ENCODE assay signal across 22 mouse cellular contexts in the genomic region with DNA sequence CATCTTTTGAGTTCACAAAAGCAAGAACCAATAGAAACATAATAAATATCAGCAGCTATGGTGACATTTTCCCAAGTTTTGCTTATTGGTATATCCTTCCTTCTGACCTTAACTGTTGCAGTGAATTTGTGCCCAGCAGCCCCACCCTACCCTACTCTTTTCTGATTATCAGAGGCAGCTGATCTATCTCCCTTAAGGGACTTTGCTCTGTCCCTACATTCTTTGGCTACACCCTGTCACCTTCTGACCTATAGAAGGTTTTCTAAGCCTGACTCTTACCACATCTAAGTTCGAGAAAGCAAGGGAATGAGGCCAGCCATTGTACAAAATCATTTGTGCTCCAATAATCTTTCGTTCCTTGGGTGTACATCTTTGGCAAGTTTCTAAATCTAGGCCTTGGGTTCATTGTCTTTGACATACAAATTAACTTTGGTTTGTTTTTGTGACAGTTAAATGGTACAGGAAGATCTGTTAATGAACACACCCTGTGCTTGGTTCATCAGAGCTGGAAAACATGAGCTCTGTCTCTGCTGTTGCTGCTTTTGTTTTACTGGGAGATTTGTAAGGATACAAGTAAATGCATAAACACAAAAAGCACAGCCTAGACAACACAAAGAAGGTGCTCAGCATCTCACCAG.
DNase-seq lines count a peak whose midpoint lies in the region; ATAC-seq and TF ChIP-seq lines count a peak whose summit lies in the region.
"Had no signal": no experiment of that assay in that cellular context is flagged by ENCODE, and none has a peak within 500 bp of the region (broad histone marks: within the 10 kb centered on the region; RNA-seq: fewer than 3 reads in every experiment).

No protein-coding gene starts in this region.

- no peak for TF ChIP-seq CTCF in intestine, postnatal 0 days (IDR thresholded peaks at IDR 0.05; ENCODE audit: low read depth)

- H3K27me3 ChIP-seq in intestine, postnatal 0 days (replicated peaks; ENCODE audit: control insufficient read depth, insufficient read depth, low read length) = no peaks in the 10 kb centered on the region
- H3K27me3 ChIP-seq: heart, embryonic 12.5 days; neural tube, embryonic 12.5 days had no signal

- 65% methylated on average over 2 of the region's 2 CpGs for WGBS in intestine, postnatal 0 days

- no peaks in the 10 kb centered on the region for H3K9me3 ChIP-seq in ES-E14 (ENCODE audit: control insufficient read depth, insufficient read depth, low read depth, low read length)
- no peaks in the 10 kb centered on the region for H3K9me3 ChIP-seq in intestine, postnatal 0 days (ENCODE audit: control insufficient read depth)
- H3K9me3 ChIP-seq: embryonic facial prominence, embryonic 10.5 days; heart, embryonic 12.5 days; limb, embryonic 10.5 days; neural tube, embryonic 12.5 days had no signal

- H3K4me2 ChIP-seq in intestine, postnatal 0 days (replicated peaks; ENCODE audit: low read depth) = no peak overlapping the region
- H3K4me2 ChIP-seq: heart, embryonic 12.5 days; midbrain, embryonic 11.5 days; neural tube, embryonic 12.5 days had no signal

- H3K36me3 ChIP-seq in ES-E14 (ENCODE audit: control insufficient read depth, insufficient read depth, low read length, poor library complexity, severe bottlenecking) = no peaks in the 10 kb centered on the region
- no peaks in the 10 kb centered on the region for H3K36me3 ChIP-seq in intestine, postnatal 0 days (ENCODE audit: control insufficient read depth, insufficient read depth)
- H3K36me3 ChIP-seq: embryonic facial prominence, embryonic 10.5 days; heart, embryonic 12.5 days; limb, embryonic 10.5 days; neural tube, embryonic 12.5 days had no signal

- peaks cover 21 to 48% of the 10 kb centered on the region in 2 experiments for H3K4me1 ChIP-seq in ES-E14 (ENCODE audit: control insufficient read depth in 2 of 2, insufficient read depth in 2 of 2, low read length in 2 of 2, poor library complexity in 1 of 2)
- no peaks in the 10 kb centered on the region for H3K4me1 ChIP-seq in intestine, postnatal 0 days (replicated peaks; ENCODE audit: control insufficient read depth, insufficient read depth, low read length)
- H3K4me1 ChIP-seq: embryonic facial prominence, embryonic 10.5 days; neural tube, embryonic 12.5 days had no signal

- no peak overlapping the region for H3K4me3 ChIP-seq in ES-E14 (ENCODE audit: insufficient read depth in 1 of 2, low read depth in 1 of 2, low read length in 2 of 2, poor library complexity in 1 of 2, severe bottlenecking in 1 of 2)
- no peak overlapping the region for H3K4me3 ChIP-seq in intestine, postnatal 0 days (ENCODE audit: low read depth, low read length)
- H3K4me3 ChIP-seq: embryonic facial prominence, embryonic 10.5 days; erythroblast, embryonic 14.5 days; heart, embryonic 12.5 days; limb, embryonic 10.5 days; neural tube, embryonic 12.5 days had no signal

- DNase-seq in ES-E14 (ENCODE audit: low read depth, low spot score) = no peak
- peak; percentile 24 for DNase-seq in ZHBTc4 (ENCODE audit: low read depth, low spot score)
- DNase-seq in gastrocnemius, adult 8-10 months (ENCODE audit: low spot score in 2 of 2) = no peak
- no peak for DNase-seq in adrenal gland, postnatal 25 days
- DNase-seq in cerebellum, postnatal 36 days = no peak
- no peak for DNase-seq in MN1 (ENCODE audit: low spot score)
- DNase-seq: forebrain, postnatal 0 days; gastrocnemius, postnatal 10 days; heart, postnatal 4 days; kidney, postnatal 10 days; lung, adult 2 months; lung, postnatal 36 days; thymus, postnatal 4 days had no signal

- ATAC-seq in intestine, postnatal 0 days = peak; percentile 48; the same call in 1 of the 2 replicates
- ATAC-seq in megakaryocyte-erythroid progenitor cell, adult 5-6 weeks (replicated peaks; ENCODE audit: low FRiP score, low TSS enrichment, poor library complexity, severe bottlenecking) = peak; percentile 29; the same call in 1 of the 2 replicates
- ATAC-seq: forebrain, postnatal 0 days; inflammation-experienced regulatory T-cells, adult 6 months had no signal

- in situ Hi-C loops in ES-E14 (cut with MboI; ENCODE audit: low sequenced_read_pairs in 2 of 2, unreplicated experiment in 2 of 2) = no loop called here

- peak overlapping the region; percentile 55; the same call in 1 of the 2 replicates for H3K27ac ChIP-seq in ES-E14 (ENCODE audit: insufficient read depth, low read depth, low read length, poor library complexity, severe bottlenecking)
- H3K27ac ChIP-seq in intestine, postnatal 0 days (ENCODE audit: low read depth, low read length) = no peak overlapping the region
- H3K27ac ChIP-seq: embryonic facial prominence, embryonic 10.5 days; limb, embryonic 10.5 days; neural tube, embryonic 12.5 days had no signal

- H3K9ac ChIP-seq in ES-E14 (ENCODE audit: insufficient read depth, low read depth, low read length, poor library complexity, severe bottlenecking) = no peak overlapping the region; the same call in 1 of the 2 replicates
- H3K9ac ChIP-seq in intestine, postnatal 0 days (ENCODE audit: low read depth, low read length) = no peak overlapping the region
- H3K9ac ChIP-seq: forebrain, postnatal 0 days; heart, embryonic 12.5 days; neural tube, embryonic 12.5 days had no signal

TF ChIP-seq in ES-E14, 5 proteins besides CTCF, POLR2A, EP300 and RAD21:
- TF ChIP-seq ZNF384 (IDR thresholded peaks at IDR 0.05; ENCODE audit: low read depth, low read length) (no peak), MAFK (IDR thresholded peaks at IDR 0.05; ENCODE audit: insufficient read depth, low read depth, low read length) (no peak), HCFC1 (IDR thresholded peaks at IDR 0.05; ENCODE audit: borderline replicate concordance, insufficient read depth, low read length) (no peak), CHD2 (IDR thresholded peaks at IDR 0.05; ENCODE audit: low read depth, low read length) (no peak), ZC3H11A (IDR thresholded peaks at IDR 0.05; ENCODE audit: borderline replicate concordance, low read depth, low read length) (no peak)
